Mouse (Mus musculus): ENCODE measurements at regions not wholly inside any gene's neighbourhood (a gene's known extent, or its start where the extent isn't known, plus 50 kb on each side); places are given as distances from the start of the nearest gene placed in this dataset.

DNA sequence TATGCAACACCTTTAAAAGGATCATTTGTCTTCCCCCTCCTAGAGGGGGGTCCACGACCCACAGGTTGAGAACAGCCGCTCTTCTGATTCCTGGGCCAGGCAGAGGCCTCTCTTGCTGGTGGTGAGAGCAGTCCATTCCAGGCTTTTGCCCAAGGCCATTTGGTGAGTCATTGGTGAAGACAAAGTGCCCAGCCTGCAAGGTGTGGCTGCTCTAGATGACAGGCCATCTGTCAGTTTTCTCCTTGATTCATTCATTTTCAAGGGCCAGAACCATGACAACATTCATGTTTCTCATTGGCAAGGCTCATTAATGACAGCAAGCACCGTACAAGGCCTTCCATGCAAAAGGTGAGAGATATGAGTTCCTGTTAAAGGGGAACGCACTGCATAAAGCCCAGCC, 131.2 kb upstream of the Gm26657 start:
- no peak overlapping the region for H3K27ac ChIP-seq (ENCODE audit: insufficient read depth, low read length)
- no peak for TF ChIP-seq CTCF (IDR thresholded peaks at IDR 0.05; ENCODE audit: extremely low read depth, insufficient read depth, low read length)
- H3K4me3 ChIP-seq (ENCODE audit: insufficient read depth, low read length): no peak overlapping the region
- H3K4me1 ChIP-seq (ENCODE audit: control insufficient read depth, insufficient read depth, low read length): no peaks in the 10 kb centered on the region

DNA sequence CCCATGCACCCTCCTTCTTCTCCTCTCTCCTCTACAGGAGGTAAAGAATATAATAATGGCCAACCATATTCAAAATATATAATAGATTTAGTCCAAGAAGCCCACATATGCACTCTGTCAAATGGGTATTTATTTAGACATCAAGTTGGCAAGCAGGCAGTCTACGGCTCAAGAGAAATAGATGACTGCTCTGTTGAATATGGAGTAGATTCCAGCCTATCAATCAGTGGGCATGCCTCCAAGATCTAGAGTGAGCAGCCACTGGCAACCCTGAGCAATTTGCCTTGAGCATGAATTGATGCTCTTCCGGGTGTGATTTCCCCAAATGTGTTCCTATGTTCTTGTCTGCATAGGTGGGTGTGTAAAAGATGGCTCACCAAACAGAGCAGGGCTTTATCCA, 141.5 kb upstream of the Gm26657 start:
- no peak for TF ChIP-seq CTCF (IDR thresholded peaks at IDR 0.05; ENCODE audit: extremely low read depth, insufficient read depth, low read length)
- TF ChIP-seq POLR2A (IDR thresholded peaks at IDR 0.05; ENCODE audit: extremely low read depth, insufficient read depth, low read length): no peak
- H3K27ac ChIP-seq (ENCODE audit: insufficient read depth, low read length): no peak overlapping the region
- H3K4me3 ChIP-seq (ENCODE audit: insufficient read depth, low read length): no peak overlapping the region
- no peaks in the 10 kb centered on the region for H3K4me1 ChIP-seq (ENCODE audit: control insufficient read depth, insufficient read depth, low read length)

DNA sequence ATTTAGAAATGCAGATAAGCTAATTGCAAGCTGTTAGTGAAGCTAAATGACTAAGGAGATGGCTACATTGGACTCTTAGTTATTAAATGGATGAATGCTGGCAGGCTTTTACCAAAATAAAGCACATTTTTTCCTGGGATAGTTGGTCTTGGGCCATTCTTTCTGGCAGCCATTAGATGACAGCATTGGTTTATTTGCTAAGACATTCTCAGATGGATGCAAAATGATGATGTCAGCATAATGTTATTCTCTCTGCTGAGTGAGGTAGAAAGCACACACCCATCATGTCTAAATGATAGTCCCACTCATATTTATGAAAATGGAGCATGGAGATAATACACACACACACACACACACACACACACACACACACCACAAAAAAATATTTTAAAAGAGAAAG, 141.9 kb upstream of the Gm26657 start:
- Histone ChIP-seq H3K4me3 (ENCODE audit: insufficient read depth, low read length) (no peak overlapping the region), H3K27ac (ENCODE audit: insufficient read depth, low read length) (no peak overlapping the region), H3K4me1 (ENCODE audit: control insufficient read depth, insufficient read depth, low read length) (no peaks in the 10 kb centered on the region)
- no peak for TF ChIP-seq CTCF (IDR thresholded peaks at IDR 0.05; ENCODE audit: extremely low read depth, insufficient read depth, low read length)
- TF ChIP-seq POLR2A (IDR thresholded peaks at IDR 0.05; ENCODE audit: extremely low read depth, insufficient read depth, low read length): no peak

DNA sequence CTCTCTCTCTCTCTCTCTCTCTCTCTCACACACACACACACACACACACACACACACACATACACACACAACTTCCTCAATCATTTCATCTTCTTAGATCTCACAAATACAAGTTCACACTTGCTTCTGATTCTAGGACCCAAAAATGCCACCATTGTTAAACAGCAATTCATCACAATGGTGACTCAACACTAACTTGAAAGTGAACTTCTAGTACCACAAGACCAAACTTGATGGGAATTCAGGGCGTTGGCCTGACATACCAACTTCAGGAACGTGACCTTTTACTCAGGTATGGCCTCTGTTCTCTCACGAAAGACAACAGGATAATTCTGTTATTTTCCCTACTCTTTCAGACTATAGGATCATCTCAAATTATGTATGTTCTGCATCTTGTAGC, 157.5 kb upstream of the Gm26657 start:
- H3K4me1 ChIP-seq (ENCODE audit: control insufficient read depth, insufficient read depth, low read length): no peaks in the 10 kb centered on the region
- H3K4me3 ChIP-seq (ENCODE audit: insufficient read depth, low read length): no peak overlapping the region
- TF ChIP-seq CTCF (IDR thresholded peaks at IDR 0.05; ENCODE audit: extremely low read depth, insufficient read depth, low read length) (no peak), POLR2A (IDR thresholded peaks at IDR 0.05; ENCODE audit: extremely low read depth, insufficient read depth, low read length) (no peak)
- no peak overlapping the region for H3K27ac ChIP-seq (ENCODE audit: insufficient read depth, low read length)

DNA sequence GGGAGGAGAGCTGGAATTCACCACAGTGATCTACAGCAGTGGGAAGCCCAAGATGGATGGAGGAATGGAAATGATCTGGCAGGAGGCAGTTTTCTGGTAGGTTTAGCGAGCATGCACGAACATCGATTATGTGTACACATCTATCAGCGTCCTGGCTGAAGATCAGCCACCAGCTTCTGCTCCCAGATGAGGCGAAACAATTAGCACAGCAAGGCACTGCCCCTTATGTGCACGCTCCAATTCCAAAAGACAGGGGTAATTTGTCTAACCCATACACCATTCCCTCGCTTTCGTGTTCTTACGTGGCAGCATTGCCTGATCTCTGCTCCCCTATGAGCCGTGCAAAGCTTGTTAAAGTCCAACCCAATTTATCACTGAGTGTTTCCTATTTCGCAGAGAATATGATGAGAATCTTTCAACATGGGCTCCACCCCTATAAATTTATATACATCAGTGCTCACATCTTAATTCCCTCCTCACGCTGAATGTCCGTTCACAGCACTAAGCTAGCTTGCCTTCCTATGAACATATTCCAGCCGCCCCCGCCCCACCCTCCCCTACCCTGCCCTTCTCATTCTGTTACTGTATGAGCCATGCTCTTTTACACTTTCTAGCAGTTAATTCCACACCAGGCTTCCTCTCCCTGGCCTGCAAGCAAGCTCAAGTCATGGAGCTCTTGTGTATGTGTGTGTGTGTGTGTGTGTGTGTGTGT, 162.9 kb upstream of the Gm26657 start:
- Histone ChIP-seq H3K4me3 (ENCODE audit: insufficient read depth, low read length) (no peak overlapping the region), H3K27ac (ENCODE audit: insufficient read depth, low read length) (no peak overlapping the region), H3K4me1 (ENCODE audit: control insufficient read depth, insufficient read depth, low read length) (no peaks in the 10 kb centered on the region)
- TF ChIP-seq CTCF (IDR thresholded peaks at IDR 0.05; ENCODE audit: extremely low read depth, insufficient read depth, low read length) (no peak), POLR2A (IDR thresholded peaks at IDR 0.05; ENCODE audit: extremely low read depth, insufficient read depth, low read length) (no peak)

DNA sequence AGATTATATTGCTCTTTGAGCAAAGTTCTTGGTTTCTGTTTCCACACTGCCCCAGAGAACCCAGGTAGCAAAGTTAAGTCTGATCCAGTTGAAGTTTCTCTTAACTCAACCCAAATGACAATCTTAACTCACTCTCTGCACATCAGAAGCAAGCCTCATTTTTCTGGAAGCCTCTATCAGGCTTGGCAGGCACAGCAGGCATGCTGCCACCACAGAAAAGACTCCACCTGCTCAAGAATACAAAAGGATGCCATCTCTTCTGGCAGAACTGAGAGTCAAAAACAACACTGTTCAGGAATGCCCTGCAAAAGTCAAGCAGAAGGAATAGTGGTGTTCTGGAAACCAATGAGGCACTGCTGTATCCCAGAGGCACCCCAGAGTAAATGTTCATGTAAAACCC, 187.7 kb upstream of the Gm26657 start:
- Histone ChIP-seq H3K27ac (ENCODE audit: insufficient read depth, low read length) (no peak overlapping the region), H3K4me3 (ENCODE audit: insufficient read depth, low read length) (no peak overlapping the region), H3K4me1 (ENCODE audit: control insufficient read depth, insufficient read depth, low read length) (no peaks in the 10 kb centered on the region)
- no peak for TF ChIP-seq CTCF (IDR thresholded peaks at IDR 0.05; ENCODE audit: extremely low read depth, insufficient read depth, low read length)

DNA sequence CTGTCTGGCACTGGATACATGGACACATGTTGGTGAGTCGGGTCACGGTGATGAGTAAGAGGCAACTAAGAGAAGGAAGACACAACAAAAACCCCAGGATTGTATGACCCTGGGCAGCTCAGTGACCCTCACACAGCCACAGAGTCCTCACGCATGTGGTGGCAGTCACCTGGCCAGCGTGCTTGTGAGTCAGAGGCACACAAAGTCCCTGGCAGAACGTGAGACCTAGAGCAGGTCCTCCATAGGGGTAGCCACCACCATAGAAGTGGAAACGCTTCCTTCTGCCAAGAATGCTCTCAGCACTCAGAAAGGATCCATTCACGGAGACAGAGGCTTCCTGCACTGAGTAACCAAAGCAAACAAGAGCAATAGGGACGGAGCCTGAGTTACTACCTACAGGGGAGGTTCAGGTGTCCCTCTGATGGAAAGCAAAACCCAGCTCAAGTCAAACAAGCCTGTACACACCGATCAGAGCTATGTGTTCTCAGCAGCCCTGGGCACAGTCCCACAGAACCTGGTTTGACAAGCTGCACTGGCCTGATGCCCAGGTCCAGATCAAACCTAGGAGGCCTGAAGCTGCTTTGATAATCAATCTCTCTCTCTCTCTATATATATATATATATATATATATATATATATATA, 206.4 kb upstream of the Gm26657 start:
- Histone ChIP-seq H3K4me1 (ENCODE audit: control insufficient read depth, insufficient read depth, low read length) (no peaks in the 10 kb centered on the region), H3K4me3 (ENCODE audit: insufficient read depth, low read length) (no peak overlapping the region), H3K27ac (ENCODE audit: insufficient read depth, low read length) (no peak overlapping the region)
- TF ChIP-seq CTCF (IDR thresholded peaks at IDR 0.05; ENCODE audit: extremely low read depth, insufficient read depth, low read length) (no peak), POLR2A (IDR thresholded peaks at IDR 0.05; ENCODE audit: extremely low read depth, insufficient read depth, low read length) (no peak)

DNA sequence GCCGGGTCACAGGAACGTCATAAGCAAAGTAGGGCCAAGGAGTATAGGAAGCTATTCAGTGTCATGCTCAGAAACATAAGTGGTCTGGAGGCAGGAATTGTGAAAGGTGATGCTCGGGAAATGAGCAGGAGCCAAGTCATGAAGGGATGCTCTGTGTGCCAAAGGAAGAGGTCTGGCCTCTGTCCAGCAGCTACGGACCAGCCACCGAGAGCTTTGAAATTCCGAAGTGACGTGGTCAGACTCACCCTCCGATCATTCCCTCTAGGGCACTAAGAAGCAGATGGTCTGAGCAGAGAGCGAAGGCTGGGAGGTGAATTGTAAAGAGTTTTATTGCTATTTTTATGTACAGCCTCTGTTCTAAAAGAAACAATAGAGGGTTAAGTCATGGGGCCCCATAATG, 206.9 kb upstream of the Gm26657 start:
- Histone ChIP-seq H3K4me3 (ENCODE audit: insufficient read depth, low read length) (no peak overlapping the region), H3K27ac (ENCODE audit: insufficient read depth, low read length) (no peak overlapping the region), H3K4me1 (ENCODE audit: control insufficient read depth, insufficient read depth, low read length) (no peaks in the 10 kb centered on the region)
- TF ChIP-seq POLR2A (IDR thresholded peaks at IDR 0.05; ENCODE audit: extremely low read depth, insufficient read depth, low read length) (no peak), CTCF (IDR thresholded peaks at IDR 0.05; ENCODE audit: extremely low read depth, insufficient read depth, low read length) (no peak)

DNA sequence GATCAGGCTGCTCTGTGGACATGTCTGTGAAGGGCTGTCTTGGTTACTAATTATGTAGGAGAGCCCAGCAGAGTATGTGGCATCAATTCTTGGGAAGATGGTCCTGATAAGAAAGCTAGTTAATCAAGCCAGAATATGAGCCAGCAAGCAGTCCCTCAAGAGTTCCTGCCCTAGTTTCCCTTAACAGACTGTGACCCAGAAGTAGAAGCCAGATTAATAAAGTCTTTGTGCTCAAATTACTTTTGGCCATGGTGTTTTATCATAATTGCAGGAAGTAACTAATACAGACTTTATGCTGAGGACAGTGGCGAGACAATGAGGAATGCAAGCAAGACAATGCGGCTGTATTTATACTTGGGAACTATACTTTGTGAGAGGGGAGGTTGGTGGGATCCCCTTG, 211.3 kb upstream of the Gm26657 start:
- Histone ChIP-seq H3K27ac (ENCODE audit: insufficient read depth, low read length) (no peak overlapping the region), H3K4me3 (ENCODE audit: insufficient read depth, low read length) (no peak overlapping the region), H3K4me1 (ENCODE audit: control insufficient read depth, insufficient read depth, low read length) (no peaks in the 10 kb centered on the region)
- TF ChIP-seq POLR2A (IDR thresholded peaks at IDR 0.05; ENCODE audit: extremely low read depth, insufficient read depth, low read length) (no peak), CTCF (IDR thresholded peaks at IDR 0.05; ENCODE audit: extremely low read depth, insufficient read depth, low read length) (no peak)

DNA sequence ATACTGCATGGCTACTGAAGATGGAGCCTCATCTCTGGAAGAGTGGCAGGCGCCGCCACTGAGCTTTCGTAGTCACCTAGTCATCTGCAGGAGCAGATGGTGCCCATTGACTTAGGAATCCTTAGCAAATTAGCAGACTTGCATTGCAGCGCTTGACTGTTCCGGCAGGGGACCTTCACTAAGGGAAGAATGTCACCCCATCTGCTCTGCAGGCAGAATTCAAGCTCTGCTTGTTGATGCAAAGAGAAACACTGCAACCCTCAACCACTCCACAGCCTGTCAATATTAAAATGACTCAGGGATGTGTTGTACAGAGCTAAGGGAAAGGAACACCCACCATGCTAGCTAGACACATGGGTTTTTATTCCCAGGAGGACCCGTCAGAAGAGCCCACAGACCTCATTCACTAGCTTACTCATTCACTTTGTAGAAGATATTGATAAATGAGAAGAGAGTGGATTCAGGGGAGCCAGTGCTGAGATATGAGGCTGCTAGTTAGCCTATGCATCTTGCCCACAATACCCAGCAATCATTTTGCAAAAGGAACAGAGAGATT, 215.4 kb upstream of the Gm26657 start:
- no peak overlapping the region for H3K27ac ChIP-seq (ENCODE audit: insufficient read depth, low read length)
- H3K4me1 ChIP-seq (ENCODE audit: control insufficient read depth, insufficient read depth, low read length): no peaks in the 10 kb centered on the region
- no peak overlapping the region for H3K4me3 ChIP-seq (ENCODE audit: insufficient read depth, low read length)
- TF ChIP-seq POLR2A (IDR thresholded peaks at IDR 0.05; ENCODE audit: extremely low read depth, insufficient read depth, low read length) (no peak), CTCF (IDR thresholded peaks at IDR 0.05; ENCODE audit: extremely low read depth, insufficient read depth, low read length) (no peak)
